13 mouse cellular contexts compared by ENCODE assay signal in the genomic region with DNA sequence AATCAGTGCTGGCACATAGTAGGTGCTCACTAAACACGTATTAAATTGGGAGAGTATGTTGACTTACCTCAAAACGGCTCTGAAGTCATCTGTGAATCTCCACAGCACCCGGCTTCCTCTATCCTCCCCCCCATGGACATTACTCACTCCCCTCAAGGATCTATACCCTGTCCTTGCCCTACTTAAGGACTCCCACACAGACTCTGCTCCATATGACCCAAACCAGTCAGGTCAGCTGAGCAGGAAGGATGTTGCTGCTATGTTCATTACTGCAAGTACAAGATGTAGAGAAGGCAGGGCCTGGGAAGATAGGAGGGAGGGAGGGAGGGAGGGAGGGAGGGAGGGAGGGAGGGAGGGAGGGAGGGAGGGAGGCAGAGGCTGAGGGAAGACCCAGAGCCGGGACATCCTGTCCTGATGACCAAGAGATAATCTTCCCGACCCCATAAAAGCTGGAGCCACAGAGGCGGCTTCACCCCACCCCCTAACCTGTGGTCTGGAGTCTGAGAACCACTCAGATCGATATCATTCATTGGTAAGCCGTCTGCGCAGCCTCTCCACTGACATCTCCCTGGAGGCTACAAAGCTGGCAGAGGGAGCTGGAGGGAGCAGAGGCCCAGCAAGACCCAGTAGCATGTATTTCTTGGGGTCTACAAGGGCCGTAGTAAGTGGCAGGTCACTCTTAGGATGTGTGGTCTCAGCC.
DNase-seq lines count a peak whose midpoint lies in the region; ATAC-seq and TF ChIP-seq lines count a peak whose summit lies in the region.
"Had no signal": no experiment of that assay in that cellular context is flagged by ENCODE, and none has a peak within 500 bp of the region (broad histone marks: within the 10 kb centered on the region; RNA-seq: fewer than 3 reads in every experiment).

No protein-coding gene starts in this region.

- no peak for TF ChIP-seq EP300 in lung, postnatal 0 days (IDR thresholded peaks at IDR 0.05)

- no peak overlapping the region for H3K4me3 ChIP-seq in lung, postnatal 0 days (ENCODE audit: low read depth, low read length)
- H3K4me3 ChIP-seq in midbrain, embryonic 13.5 days (replicated peaks): no peak overlapping the region

- 0 out of 2 replicates have a peak, but pooled peaks have one; percentile 25 for ATAC-seq in lung, postnatal 0 days
- no peak for ATAC-seq in midbrain, embryonic 13.5 days

- DNase-seq in gastrocnemius, postnatal 25 days: peak; percentile 14
- DNase-seq in gastrocnemius, adult 8-10 months (ENCODE audit: low spot score in 2 of 2): no peak
- DNase-seq in lung, postnatal 0 days (ENCODE audit: low spot score): peak; percentile 29
- no peak for DNase-seq in lung, adult 18-20 months
- peak; percentile 18 for DNase-seq in fat pad, adult 2 months (ENCODE audit: extremely low read depth, low read depth, low spot score)
- peak; percentile 3 to 22 for DNase-seq in kidney, postnatal 4 days
- DNase-seq in cerebellum, adult 11 months: no peak
- DNase-seq: cerebellum, adult 18-20 months; gastrocnemius, postnatal 10 days; right cerebral cortex, adult 18-20 months; thymus, postnatal 36 days had no signal

- H3K9me3 ChIP-seq in lung, postnatal 0 days (ENCODE audit: low read length): no peaks in the 10 kb centered on the region
- no peaks in the 10 kb centered on the region for H3K9me3 ChIP-seq in midbrain, embryonic 13.5 days

- 47% methylated on average over 10 of the region's 10 CpGs for whole genome bisulfite sequencing in lung, postnatal 0 days
- WGBS in midbrain, embryonic 13.5 days: 69% methylated on average over 10 of the region's 10 CpGs

- TF ChIP-seq CTCF in lung, postnatal 0 days (IDR thresholded peaks at IDR 0.05): no peak

- no peak overlapping the region for H3K4me2 ChIP-seq in lung, postnatal 0 days (replicated peaks; ENCODE audit: low read depth, low read length)
- no peak overlapping the region for H3K4me2 ChIP-seq in midbrain, embryonic 13.5 days (replicated peaks)
- H3K4me2 ChIP-seq: hindbrain, embryonic 14.5 days had no signal

- peaks cover 7% of the 10 kb centered on the region for H3K4me1 ChIP-seq in lung, postnatal 0 days (ENCODE audit: insufficient read depth, low read depth, low read length)
- peaks cover 11% of the 10 kb centered on the region; the same call in 1 of the 2 replicates for H3K4me1 ChIP-seq in midbrain, embryonic 13.5 days (replicated peaks)

- H3K27me3 ChIP-seq in lung, postnatal 0 days (replicated peaks; ENCODE audit: insufficient read depth, low read length): no peaks in the 10 kb centered on the region
- no peaks in the 10 kb centered on the region; the same call in 1 of the 2 replicates for H3K27me3 ChIP-seq in midbrain, embryonic 13.5 days

- H3K9ac ChIP-seq in lung, postnatal 0 days (replicated peaks; ENCODE audit: low read depth): no peak overlapping the region
- no peak overlapping the region for H3K9ac ChIP-seq in midbrain, embryonic 13.5 days (replicated peaks)
- H3K9ac ChIP-seq: hindbrain, embryonic 14.5 days had no signal

- H3K27ac ChIP-seq in lung, postnatal 0 days (ENCODE audit: low read length): no peak overlapping the region
- H3K27ac ChIP-seq in midbrain, embryonic 13.5 days: no peak overlapping the region
- H3K27ac ChIP-seq: hindbrain, embryonic 14.5 days had no signal

- H3K36me3 ChIP-seq in lung, postnatal 0 days (ENCODE audit: insufficient read depth, low read length): no peaks in the 10 kb centered on the region
- H3K36me3 ChIP-seq in midbrain, embryonic 13.5 days: no peaks in the 10 kb centered on the region

Comparison
In these comparisons a context has a peak if more than half of its experiments do, and no peak if none do; other contexts are left out.
1. DNase-seq: peak in gastrocnemius, postnatal 25 days (single experiment), lung, postnatal 0 days (single experiment), fat pad, adult 2 months (single experiment) and kidney, postnatal 4 days (2 of 2); none in gastrocnemius, adult 8-10 months (0 of 2), lung, adult 18-20 months (0 of 2) and cerebellum, adult 11 months (single experiment).